Comparison of ENCODE assay signal across 24 mouse cellular contexts in genomic region chr12:91791822-91792221, GRCm38 (mm10). TPM values are rescaled to one million over a fixed set of nuclear protein-coding genes. Genes with fewer than 3 reads are reported as not detected.
DNase-seq lines count a peak whose midpoint lies in the region; ATAC-seq and TF ChIP-seq lines count a peak whose summit lies in the region.
"Had no signal": no experiment of that assay in that cellular context is flagged by ENCODE, and none has a peak within 500 bp of the region (broad histone marks: within the 10 kb centered on the region; RNA-seq: fewer than 3 reads in every experiment).

No protein-coding gene starts in this region.

- H3K27ac ChIP-seq in heart, embryonic 13.5 days (replicated peaks) = 0 out of 2 replicates have a peak overlapping the region, but pooled peaks have one; percentile 32
- H3K27ac ChIP-seq in hindbrain, embryonic 14.5 days = no peak overlapping the region
- H3K27ac ChIP-seq in embryonic facial prominence, embryonic 10.5 days (replicated peaks) = no peak overlapping the region
- H3K27ac ChIP-seq: embryonic facial prominence, embryonic 12.5 days; forebrain, embryonic 10.5 days; forebrain, embryonic 12.5 days had no signal

- peaks cover 9% of the 10 kb centered on the region for H3K4me1 ChIP-seq in heart, embryonic 13.5 days
- H3K4me1 ChIP-seq in G1E (ENCODE audit: insufficient read depth, low read depth, low read length) = peaks cover 30% of the 10 kb centered on the region
- no peaks in the 10 kb centered on the region for H3K4me1 ChIP-seq in hindbrain, embryonic 14.5 days (replicated peaks; ENCODE audit: control insufficient read depth, insufficient read depth, low read length)
- peaks cover 1% of the 10 kb centered on the region; the same call in 1 of the 2 replicates for H3K4me1 ChIP-seq in embryonic facial prominence, embryonic 10.5 days
- H3K4me1 ChIP-seq: forebrain, embryonic 10.5 days; forebrain, embryonic 12.5 days had no signal

- H3K9ac ChIP-seq in heart, embryonic 13.5 days = no peak overlapping the region
- H3K9ac ChIP-seq in hindbrain, embryonic 14.5 days = no peak overlapping the region
- H3K9ac ChIP-seq: embryonic facial prominence, embryonic 12.5 days; forebrain, embryonic 12.5 days had no signal

- 42% methylated on average over 4 of the region's 4 CpGs for WGBS in heart, embryonic 13.5 days
- 84% methylated on average over 4 of the region's 4 CpGs for WGBS in hindbrain, embryonic 14.5 days
- 75% methylated on average over 4 of the region's 4 CpGs for WGBS in embryonic facial prominence, embryonic 10.5 days

- peaks cover 13% of the 10 kb centered on the region; the same call in 1 of the 2 replicates for H3K27me3 ChIP-seq in heart, embryonic 13.5 days (replicated peaks)
- H3K27me3 ChIP-seq in G1E (ENCODE audit: insufficient read depth, low read length) = peaks cover 17% of the 10 kb centered on the region
- H3K27me3 ChIP-seq in hindbrain, embryonic 14.5 days (ENCODE audit: control insufficient read depth, insufficient read depth, low read length) = no peaks in the 10 kb centered on the region
- no peaks in the 10 kb centered on the region for H3K27me3 ChIP-seq in embryonic facial prominence, embryonic 10.5 days (replicated peaks; ENCODE audit: low read depth, poor library complexity, severe bottlenecking)
- H3K27me3 ChIP-seq: embryonic facial prominence, embryonic 12.5 days had no signal

- H3K9me3 ChIP-seq in heart, embryonic 13.5 days = no peaks in the 10 kb centered on the region
- no peaks in the 10 kb centered on the region for H3K9me3 ChIP-seq in G1E (replicated peaks)
- H3K9me3 ChIP-seq in hindbrain, embryonic 14.5 days (ENCODE audit: control insufficient read depth, low read length) = no peaks in the 10 kb centered on the region
- no peaks in the 10 kb centered on the region for H3K9me3 ChIP-seq in embryonic facial prominence, embryonic 10.5 days
- H3K9me3 ChIP-seq: embryonic facial prominence, embryonic 12.5 days; forebrain, embryonic 10.5 days; forebrain, embryonic 12.5 days had no signal

- DNase-seq in heart, postnatal 36 days = no peak
- DNase-seq in spleen, postnatal 36 days (ENCODE audit: low spot score in 2 of 2) = peak; percentile 3 to 7
- DNase-seq in spleen, adult 12 weeks (ENCODE audit: low spot score) = no peak
- DNase-seq in G1E (ENCODE audit: low spot score) = no peak
- DNase-seq in hindbrain, embryonic 14.5 days (ENCODE audit: low spot score) = no peak
- DNase-seq in embryonic facial prominence, embryonic 10.5 days (ENCODE audit: low spot score) = no peak
- DNase-seq: adrenal gland, adult 2 months; adrenal gland, postnatal 10 days; adrenal gland, postnatal 25 days; cerebellum, adult 11 months; cerebellum, adult 18-20 months; cerebellum, adult 8-10 months; cerebellum, adult 9-11 months; cerebellum, postnatal 14 days; cerebellum, postnatal 36 days; embryo, embryonic 11 days had no signal

- intact Hi-C loops in heart, postnatal 36 days (cut with DNase I) = loop anchor here (1.0 kb wide), 1 partner anchor 152 kb away; no protein-coding TSS in a partner anchor

- TF ChIP-seq CTCF in G1E (IDR thresholded peaks at IDR 0.05; ENCODE audit: low read depth, low read length) = no peak

- no peak for ATAC-seq in heart, embryonic 13.5 days (ENCODE audit: extremely low read depth, insufficient number of reproducible peaks, low FRiP score, low TSS enrichment)
- 0 out of 2 replicates have a peak, but pooled peaks have one; percentile 9 for ATAC-seq in G1E (ENCODE audit: extremely low read depth, insufficient number of reproducible peaks, low FRiP score, poor library complexity, severe bottlenecking)
- ATAC-seq in granulocyte monocyte progenitor cell, adult 5-6 weeks (replicated peaks; ENCODE audit: poor library complexity, severe bottlenecking) = peak; percentile 34; the same call in 1 of the 2 replicates
- ATAC-seq in hindbrain, embryonic 14.5 days (ENCODE audit: low FRiP score) = no peak
- ATAC-seq: forebrain, embryonic 14.5 days; forebrain, embryonic 16.5 days had no signal

- H3K36me3 ChIP-seq in heart, embryonic 13.5 days = no peaks in the 10 kb centered on the region
- H3K36me3 ChIP-seq in G1E (replicated peaks) = no peaks in the 10 kb centered on the region
- no peaks in the 10 kb centered on the region for H3K36me3 ChIP-seq in hindbrain, embryonic 14.5 days (replicated peaks; ENCODE audit: control insufficient read depth, insufficient read depth)
- no peaks in the 10 kb centered on the region for H3K36me3 ChIP-seq in embryonic facial prominence, embryonic 10.5 days (replicated peaks)
- H3K36me3 ChIP-seq: embryonic facial prominence, embryonic 12.5 days; forebrain, embryonic 10.5 days; forebrain, embryonic 12.5 days had no signal

- H3K4me3 ChIP-seq in heart, embryonic 13.5 days = no peak overlapping the region
- no peak overlapping the region for H3K4me3 ChIP-seq in G1E (ENCODE audit: low read depth, low read length)
- no peak overlapping the region for H3K4me3 ChIP-seq in hindbrain, embryonic 14.5 days (replicated peaks; ENCODE audit: low read length)
- H3K4me3 ChIP-seq in embryonic facial prominence, embryonic 10.5 days = no peak overlapping the region
- H3K4me3 ChIP-seq: embryonic facial prominence, embryonic 12.5 days; erythroblast, embryonic 14.5 days; forebrain, embryonic 10.5 days; forebrain, embryonic 12.5 days had no signal

- H3K4me2 ChIP-seq in heart, embryonic 13.5 days = no peak overlapping the region
- no peak overlapping the region for H3K4me2 ChIP-seq in hindbrain, embryonic 14.5 days (replicated peaks)
- H3K4me2 ChIP-seq: embryonic facial prominence, embryonic 12.5 days; forebrain, embryonic 12.5 days had no signal

RNA-seq across cellular contexts. Expression of gene Ston2, which starts 3.6 kb away (rescaled TPM):
- polyA plus RNA-seq in heart, embryonic 13.5 days (2015; fragmentation: Nextera tagmentation; extraction: Ambion mirVana) = 4.0 and 4.3 TPM in 2 replicates
- total RNA-seq in heart, postnatal 36 days (2021) = 1 to 10 TPM; 3.7 to 3.8 TPM
- total RNA-seq in G1E (2014; fragmentation: Nextera tagmentation) = 110 TPM in 2 replicates
- total RNA-seq in G1E (2017) = 33.4 and 34.0 TPM in 2 replicates
- polyA plus RNA-seq in G1E (2012) = 69.8 and 74.5 TPM in 2 replicates
- 7.6 and 17.4 TPM in 2 replicates for total RNA-seq in granulocyte monocyte progenitor cell, adult 5-6 weeks (2014; fragmentation: Nextera tagmentation)
- total RNA-seq in granulocyte monocyte progenitor cell, adult 5-6 weeks (2017) = 2.9 and 6.9 TPM in 2 replicates
- 9.0 and 9.5 TPM in 2 replicates for polyA plus RNA-seq in hindbrain, embryonic 14.5 days (2014; fragmentation: Nextera tagmentation; extraction: Ambion mirVana)
- polyA plus RNA-seq in embryonic facial prominence, embryonic 10.5 days (2016; fragmentation: Nextera tagmentation; extraction: Ambion mirVana) = 6.1 and 7.0 TPM in 2 replicates

RNA-seq across cellular contexts. Expression of gene Sel1l, which starts 57.1 kb away (rescaled TPM):
- polyA plus RNA-seq in heart, embryonic 13.5 days (2015; fragmentation: Nextera tagmentation; extraction: Ambion mirVana) = 63.3 and 67.1 TPM in 2 replicates
- total RNA-seq in heart, postnatal 36 days (2021) = 10 to 100 TPM; 63.9 to 67.0 TPM
- 107 and 119 TPM in 2 replicates for total RNA-seq in G1E (2014; fragmentation: Nextera tagmentation)
- total RNA-seq in G1E (2017) = 67.7 and 80.1 TPM in 2 replicates
- 57.1 and 64.9 TPM in 2 replicates for polyA plus RNA-seq in G1E (2012)
- total RNA-seq in granulocyte monocyte progenitor cell, adult 5-6 weeks (2014; fragmentation: Nextera tagmentation) = 59.7 and 86.7 TPM in 2 replicates
- 53.3 and 81.5 TPM in 2 replicates for total RNA-seq in granulocyte monocyte progenitor cell, adult 5-6 weeks (2017)
- polyA plus RNA-seq in hindbrain, embryonic 14.5 days (2014; fragmentation: Nextera tagmentation; extraction: Ambion mirVana) = 98.1 and 105 TPM in 2 replicates
- 56.3 TPM in 2 replicates for polyA plus RNA-seq in embryonic facial prominence, embryonic 10.5 days (2016; fragmentation: Nextera tagmentation; extraction: Ambion mirVana)

Comparison
In these comparisons a context has a peak if more than half of its experiments do, and no peak if none do; other contexts are left out.
1. DNase-seq: peak in spleen, postnatal 36 days (2 of 2); none in heart, postnatal 36 days (0 of 2), spleen, adult 12 weeks (single experiment), G1E (single experiment), hindbrain, embryonic 14.5 days (single experiment) and embryonic facial prominence, embryonic 10.5 days (single experiment).
2. ATAC-seq: peak in G1E (single experiment) and granulocyte monocyte progenitor cell, adult 5-6 weeks (single experiment); none in heart, embryonic 13.5 days (single experiment) and hindbrain, embryonic 14.5 days (single experiment).